Mouse (Mus musculus): ENCODE measurements around the gene Pakap. TPM values are rescaled to one million over a fixed set of nuclear protein-coding genes. Genes with fewer than 3 reads are reported as not detected.

Gene Pakap
- polyA plus RNA-seq, 1 experiment from 2014 or later, result 46.0 TPM

DNA sequence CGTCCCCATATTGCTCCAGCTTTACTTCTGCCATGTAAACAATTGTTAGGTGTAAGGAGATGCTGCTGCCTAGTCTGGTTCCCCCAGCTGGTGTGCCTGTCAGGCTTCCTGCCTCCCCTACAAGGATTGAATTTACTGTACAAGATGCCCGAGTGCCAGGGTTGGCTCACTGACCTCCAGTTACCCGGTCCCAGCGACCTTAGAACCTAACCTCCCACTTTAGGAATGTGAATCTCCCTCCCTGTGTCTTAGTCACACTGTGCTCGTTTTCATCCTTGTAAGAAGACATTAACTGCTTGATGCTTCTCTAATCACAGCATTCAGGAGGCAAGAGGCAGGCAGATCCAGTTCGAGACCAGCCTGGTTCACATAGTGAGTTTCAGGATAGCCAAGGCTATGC is 293.2 kb downstream of the Pakap start:
- Histone ChIP-seq H3K36me3 (ENCODE audit: control insufficient read depth, insufficient read depth, low read length) (peaks cover 28% of the 10 kb centered on the region), H3K9ac (ENCODE audit: low read depth, low read length) (no peak overlapping the region)
- WGBS (ENCODE audit: insufficient replicate concordance), result 67% methylated on average over 6 of the region's 6 CpGs

DNA sequence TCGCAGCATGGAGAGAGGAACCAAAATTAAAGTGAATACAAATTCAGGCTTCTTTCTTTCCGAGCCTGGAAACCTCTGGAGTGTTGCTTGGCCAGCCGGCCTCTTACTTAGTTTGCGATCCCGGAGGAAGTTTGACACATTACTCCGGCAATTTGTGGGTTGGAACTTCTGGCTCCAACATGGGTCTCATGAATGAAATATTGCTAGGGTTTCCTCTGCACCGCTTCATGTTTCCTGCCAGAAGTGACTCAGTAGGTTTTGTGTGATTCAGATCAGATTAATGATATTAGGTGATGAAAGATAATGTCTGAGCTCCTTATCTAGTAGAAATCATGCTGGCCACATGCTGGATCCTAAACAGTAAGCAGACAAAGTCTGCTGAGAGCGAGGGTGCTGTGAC is 293.9 kb downstream of the Pakap start:
- Histone ChIP-seq H3K4me3 (ENCODE audit: low read depth, low read length) (no peak overlapping the region), H3K9ac (ENCODE audit: low read depth, low read length) (no peak overlapping the region), H3K27ac (ENCODE audit: low read depth, low read length) (no peak overlapping the region), H3K4me2 (no peak overlapping the region), H3K9me3 (replicated peaks; ENCODE audit: control insufficient read depth, low read length) (no peaks in the 10 kb centered on the region), H3K36me3 (ENCODE audit: control insufficient read depth, insufficient read depth, low read length) (peaks cover 23% of the 10 kb centered on the region), H3K4me1 (ENCODE audit: control insufficient read depth, insufficient read depth, low read length) (peaks cover 13% of the 10 kb centered on the region), H3K27me3 (ENCODE audit: control insufficient read depth, insufficient read depth, low read length) (no peaks in the 10 kb centered on the region)
- no peak for ATAC-seq (replicated peaks; ENCODE audit: insufficient number of reproducible peaks, low FRiP score, low TSS enrichment)
- 78% methylated on average over 8 of the region's 8 CpGs for WGBS (ENCODE audit: insufficient replicate concordance)

More for the DNA sequence above, 293.2 kb downstream of the Pakap start:
- Histone ChIP-seq H3K4me2 (no peak overlapping the region), H3K4me3 (ENCODE audit: low read depth, low read length) (no peak overlapping the region), H3K4me1 (ENCODE audit: control insufficient read depth, insufficient read depth, low read length) (peaks cover 6% of the 10 kb centered on the region), H3K27me3 (ENCODE audit: control insufficient read depth, insufficient read depth, low read length) (no peaks in the 10 kb centered on the region), H3K9me3 (replicated peaks; ENCODE audit: control insufficient read depth, low read length) (no peaks in the 10 kb centered on the region), H3K27ac (ENCODE audit: low read depth, low read length) (no peak overlapping the region)
- ATAC-seq (replicated peaks; ENCODE audit: insufficient number of reproducible peaks, low FRiP score, low TSS enrichment), result no peak

DNA sequence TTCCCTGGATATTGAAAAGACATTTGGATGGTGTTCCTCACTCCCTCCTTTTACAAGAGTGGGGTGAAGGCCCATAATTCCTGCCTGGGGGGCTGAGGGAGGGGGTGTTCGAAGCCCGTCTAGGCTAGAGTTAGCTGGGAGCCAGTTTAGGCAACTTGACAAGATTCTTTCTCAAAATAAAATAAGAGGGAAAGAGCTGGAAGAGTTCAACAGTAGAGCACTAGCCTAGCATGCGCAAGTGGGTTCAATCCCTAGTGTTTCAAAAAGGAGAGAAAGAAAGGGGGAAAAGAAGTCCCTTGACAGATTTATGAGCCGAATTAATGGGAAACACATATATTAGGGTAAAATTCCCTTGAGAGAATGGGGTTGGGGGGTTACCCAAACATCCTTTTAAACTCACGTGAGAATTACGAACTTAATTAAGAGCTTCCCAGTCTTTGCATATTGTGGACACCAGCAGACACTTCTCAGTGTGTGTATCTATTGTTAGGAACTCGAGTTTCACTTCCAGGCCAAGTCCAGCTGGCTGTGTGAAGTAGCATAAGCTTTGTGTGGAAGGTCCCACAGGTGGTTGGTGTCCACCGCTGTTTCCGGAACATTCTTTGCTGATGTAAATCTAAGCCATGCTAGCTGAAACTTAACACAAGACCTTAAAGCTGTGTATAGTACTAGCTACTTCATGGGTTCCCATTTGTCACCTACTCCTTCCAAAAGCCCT is 294.4 kb downstream of the Pakap start:
- Histone ChIP-seq H3K27ac (ENCODE audit: low read depth, low read length) (no peak overlapping the region), H3K4me1 (ENCODE audit: control insufficient read depth, insufficient read depth, low read length) (peaks cover 17% of the 10 kb centered on the region)
- ATAC-seq (replicated peaks; ENCODE audit: insufficient number of reproducible peaks, low FRiP score, low TSS enrichment), result no peak

DNA sequence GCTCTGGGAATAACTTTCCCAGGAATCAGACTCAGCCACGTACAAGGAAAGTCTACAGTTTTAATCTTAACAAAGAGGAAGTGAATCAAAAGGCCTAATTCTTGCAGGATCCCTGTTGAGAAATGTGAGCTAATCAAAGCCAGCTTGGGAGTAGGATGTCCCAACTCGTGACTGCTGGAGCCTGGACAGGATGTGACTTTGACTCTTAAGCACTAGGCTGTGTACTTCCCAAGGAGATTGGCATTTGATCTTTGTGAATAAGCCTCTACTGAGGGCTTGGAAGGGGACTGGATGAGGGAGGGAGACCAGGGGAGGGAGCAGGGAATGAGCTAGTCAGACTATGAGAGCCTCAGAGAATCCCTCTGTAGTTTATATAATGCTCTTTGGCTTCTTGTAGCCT is 298.1 kb downstream of the Pakap start:
- WGBS (ENCODE audit: insufficient replicate concordance), result 23% methylated on average over 2 of the region's 2 CpGs
- Histone ChIP-seq H3K36me3 (ENCODE audit: control insufficient read depth, insufficient read depth, low read length) (peaks cover 4% of the 10 kb centered on the region; the same call in 1 of the 2 replicates), H3K27ac (ENCODE audit: low read depth, low read length) (peak overlapping the region; percentile 47; the same call in 1 of the 2 replicates), H3K9me3 (replicated peaks; ENCODE audit: control insufficient read depth, low read length) (no peaks in the 10 kb centered on the region), H3K9ac (ENCODE audit: low read depth, low read length) (no peak overlapping the region), H3K27me3 (ENCODE audit: control insufficient read depth, insufficient read depth, low read length) (no peaks in the 10 kb centered on the region), H3K4me1 (ENCODE audit: control insufficient read depth, insufficient read depth, low read length) (peaks cover 17% of the 10 kb centered on the region), H3K4me3 (ENCODE audit: low read depth, low read length) (no peak overlapping the region), H3K4me2 (no peak overlapping the region)
- ATAC-seq (replicated peaks; ENCODE audit: insufficient number of reproducible peaks, low FRiP score, low TSS enrichment), result no peak

More for the DNA sequence above, 294.4 kb downstream of the Pakap start:
- H3K9me3 ChIP-seq (replicated peaks; ENCODE audit: control insufficient read depth, low read length), result no peaks in the 10 kb centered on the region
- WGBS (ENCODE audit: insufficient replicate concordance), result 85% methylated on average over 9 of the region's 9 CpGs
- no peak overlapping the region for H3K9ac ChIP-seq (ENCODE audit: low read depth, low read length)
- H3K4me2 ChIP-seq, result no peak overlapping the region
- H3K4me3 ChIP-seq (ENCODE audit: low read depth, low read length), result no peak overlapping the region
- H3K36me3 ChIP-seq (ENCODE audit: control insufficient read depth, insufficient read depth, low read length), result peaks cover 17% of the 10 kb centered on the region
- H3K27me3 ChIP-seq (ENCODE audit: control insufficient read depth, insufficient read depth, low read length), result no peaks in the 10 kb centered on the region

DNA sequence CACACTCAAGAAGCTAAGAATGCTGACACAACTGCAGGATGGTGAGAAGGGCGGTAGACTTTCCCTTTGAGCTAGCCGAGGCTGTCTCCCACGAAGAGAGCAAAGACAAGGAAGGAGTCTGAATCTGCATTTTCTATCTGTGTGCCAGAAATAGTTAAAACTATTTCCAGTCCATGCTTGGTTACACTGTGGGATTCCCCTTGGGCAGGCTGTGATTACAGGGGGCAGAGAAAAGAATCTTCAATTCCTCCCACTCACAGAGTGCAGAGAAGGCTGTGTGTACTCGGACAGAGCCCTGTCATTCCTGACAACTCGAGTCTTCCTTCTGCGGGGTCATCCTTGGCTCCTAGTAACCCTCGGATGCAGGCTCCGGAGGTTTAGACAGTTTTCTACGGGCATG is 299.0 kb downstream of the Pakap start:
- Histone ChIP-seq H3K9ac (ENCODE audit: low read depth, low read length) (no peak overlapping the region), H3K27me3 (ENCODE audit: control insufficient read depth, insufficient read depth, low read length) (no peaks in the 10 kb centered on the region), H3K9me3 (replicated peaks; ENCODE audit: control insufficient read depth, low read length) (no peaks in the 10 kb centered on the region), H3K27ac (ENCODE audit: low read depth, low read length) (peak overlapping the region; percentile 15; the same call in 1 of the 2 replicates), H3K4me2 (no peak overlapping the region), H3K4me3 (ENCODE audit: low read depth, low read length) (no peak overlapping the region), H3K36me3 (ENCODE audit: control insufficient read depth, insufficient read depth, low read length) (peaks cover 4% of the 10 kb centered on the region; the same call in 1 of the 2 replicates), H3K4me1 (ENCODE audit: control insufficient read depth, insufficient read depth, low read length) (peaks cover 17% of the 10 kb centered on the region)
- WGBS (ENCODE audit: insufficient replicate concordance), result 70% methylated on average over 9 of the region's 9 CpGs
- no peak for ATAC-seq (replicated peaks; ENCODE audit: insufficient number of reproducible peaks, low FRiP score, low TSS enrichment)

DNA sequence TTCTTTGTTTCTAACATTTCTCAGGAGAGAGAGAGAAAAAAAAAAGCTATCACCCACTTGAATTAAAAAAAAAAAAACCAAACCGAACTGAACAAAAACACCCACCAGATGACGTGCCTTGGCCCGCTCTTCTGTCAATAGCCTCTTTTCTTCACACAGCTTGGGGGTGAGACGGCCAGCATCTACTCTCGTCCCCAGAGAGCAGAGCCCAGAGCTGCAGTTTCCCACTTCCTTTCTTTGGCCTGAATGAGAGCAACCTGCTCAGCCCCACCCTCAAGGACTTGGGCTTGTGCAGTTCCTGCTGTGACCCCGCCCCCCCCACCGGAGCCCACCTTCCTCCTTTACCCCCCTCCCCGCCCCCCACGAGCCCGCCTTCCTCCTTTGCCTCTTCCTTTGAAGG is 299.5 kb downstream of the Pakap start:
- H3K9ac ChIP-seq (ENCODE audit: low read depth, low read length), result no peak overlapping the region
- H3K36me3 ChIP-seq (ENCODE audit: control insufficient read depth, insufficient read depth, low read length), result peaks cover 4% of the 10 kb centered on the region; the same call in 1 of the 2 replicates
- WGBS (ENCODE audit: insufficient replicate concordance), result 54% methylated on average over 10 of the region's 10 CpGs
- no peaks in the 10 kb centered on the region for H3K9me3 ChIP-seq (replicated peaks; ENCODE audit: control insufficient read depth, low read length)
- ATAC-seq (replicated peaks; ENCODE audit: insufficient number of reproducible peaks, low FRiP score, low TSS enrichment), result no peak
- H3K27me3 ChIP-seq (ENCODE audit: control insufficient read depth, insufficient read depth, low read length), result no peaks in the 10 kb centered on the region
- no peak overlapping the region for H3K4me2 ChIP-seq
- no peak overlapping the region for H3K4me3 ChIP-seq (ENCODE audit: low read depth, low read length)
- H3K27ac ChIP-seq (ENCODE audit: low read depth, low read length), result peak overlapping the region; percentile 15; the same call in 1 of the 2 replicates
- H3K4me1 ChIP-seq (ENCODE audit: control insufficient read depth, insufficient read depth, low read length), result peaks cover 17% of the 10 kb centered on the region

DNA sequence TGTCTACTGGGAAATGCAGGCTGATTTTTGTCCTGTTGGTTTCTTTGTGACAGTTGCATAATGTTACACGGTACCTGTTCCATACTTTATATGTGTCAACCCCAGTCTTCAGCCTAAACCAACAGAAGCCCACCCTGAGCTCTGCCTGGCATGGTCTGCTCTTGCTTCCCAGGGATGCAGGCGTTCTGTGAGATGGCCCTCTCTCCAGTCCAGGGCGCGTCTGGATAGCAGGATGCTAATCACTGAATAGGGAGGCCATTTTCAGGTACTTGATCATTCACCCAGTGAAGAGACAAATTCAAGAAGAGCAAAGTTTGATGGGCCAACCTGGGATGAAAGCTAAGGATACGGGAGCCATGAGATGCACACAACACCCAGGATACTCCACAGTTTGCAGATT is 311.2 kb downstream of the Pakap start:
- WGBS (ENCODE audit: insufficient replicate concordance), result 93% methylated on average over 5 of the region's 5 CpGs
- no peaks in the 10 kb centered on the region for H3K9me3 ChIP-seq (replicated peaks; ENCODE audit: control insufficient read depth, low read length)
- no peak overlapping the region for H3K9ac ChIP-seq (ENCODE audit: low read depth, low read length)
- H3K4me1 ChIP-seq (ENCODE audit: control insufficient read depth, insufficient read depth, low read length), result peaks cover 22% of the 10 kb centered on the region
- H3K27me3 ChIP-seq (ENCODE audit: control insufficient read depth, insufficient read depth, low read length), result no peaks in the 10 kb centered on the region
- no peak overlapping the region for H3K4me3 ChIP-seq (ENCODE audit: low read depth, low read length)
- no peak overlapping the region for H3K4me2 ChIP-seq
- no peak overlapping the region for H3K27ac ChIP-seq (ENCODE audit: low read depth, low read length)
- H3K36me3 ChIP-seq (ENCODE audit: control insufficient read depth, insufficient read depth, low read length), result no peaks in the 10 kb centered on the region
- no peak for ATAC-seq (replicated peaks; ENCODE audit: insufficient number of reproducible peaks, low FRiP score, low TSS enrichment)

DNA sequence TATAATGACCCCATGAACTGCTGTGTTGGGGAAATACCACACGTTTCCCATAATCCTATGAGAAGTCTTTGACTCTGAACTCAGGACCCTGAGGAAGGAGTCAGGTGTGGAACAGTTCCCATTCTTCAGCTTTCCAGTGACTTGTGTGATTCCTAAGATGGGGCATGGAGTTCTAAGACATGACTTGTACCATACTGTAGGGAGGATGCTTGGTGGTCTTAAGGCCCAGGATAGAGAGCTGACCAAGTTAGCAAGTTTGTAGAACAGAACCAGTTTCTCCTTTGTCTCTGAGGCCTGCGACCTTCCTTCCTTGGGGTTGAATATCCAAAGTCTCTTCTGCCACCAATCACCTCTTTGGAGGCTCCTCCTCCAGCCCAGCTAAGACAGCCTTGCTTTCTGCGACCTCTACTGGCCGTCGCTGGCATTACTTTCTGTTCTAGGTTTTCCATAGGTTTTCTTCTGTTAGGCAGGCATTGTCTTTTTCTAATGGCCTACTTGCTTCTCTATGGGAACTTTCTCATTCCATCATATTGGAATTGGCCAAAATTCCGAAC is 311.9 kb downstream of the Pakap start:
- Histone ChIP-seq H3K27me3 (ENCODE audit: control insufficient read depth, insufficient read depth, low read length) (no peaks in the 10 kb centered on the region), H3K4me2 (no peak overlapping the region), H3K9ac (ENCODE audit: low read depth, low read length) (no peak overlapping the region), H3K27ac (ENCODE audit: low read depth, low read length) (no peak overlapping the region), H3K36me3 (ENCODE audit: control insufficient read depth, insufficient read depth, low read length) (no peaks in the 10 kb centered on the region), H3K4me3 (ENCODE audit: low read depth, low read length) (no peak overlapping the region), H3K9me3 (replicated peaks; ENCODE audit: control insufficient read depth, low read length) (no peaks in the 10 kb centered on the region), H3K4me1 (ENCODE audit: control insufficient read depth, insufficient read depth, low read length) (peaks cover 27% of the 10 kb centered on the region)
- no peak for ATAC-seq (replicated peaks; ENCODE audit: insufficient number of reproducible peaks, low FRiP score, low TSS enrichment)
- 16% methylated on average over 6 of the region's 6 CpGs for WGBS (ENCODE audit: insufficient replicate concordance)
